Mouse (Mus musculus): ENCODE data around the gene Actl10. TPM values are rescaled to one million over a fixed set of nuclear protein-coding genes. Genes with fewer than 3 reads are reported as not detected.

Gene Actl10
- total and polyA plus RNA-seq, 3 experiments = 0.35 to 0.79 TPM; not detected in 1

GRCm38 (mm10) chr2:154555235-154555634 is 3.7 kb downstream of the Actl10 start:
- no peaks in the 10 kb centered on the region for H3K9me3 ChIP-seq (replicated peaks; ENCODE audit: insufficient read depth, low read length)
- no peak overlapping the region for H3K4me3 ChIP-seq (ENCODE audit: control insufficient read depth in 1 of 2, insufficient read depth in 1 of 2, low read depth in 2 of 2, low read length in 2 of 2)
- no peak overlapping the region for H3K9ac ChIP-seq (ENCODE audit: control insufficient read depth, low read depth, low read length, poor library complexity, severe bottlenecking)
- DNase-seq (ENCODE audit: low read depth, low spot score) = no peak
- no peaks in the 10 kb centered on the region for H3K27me3 ChIP-seq (ENCODE audit: control insufficient read depth in 1 of 2, insufficient read depth in 2 of 2, low read length in 2 of 2)
- TF ChIP-seq KAT2A (conservative IDR thresholded peaks at IDR 0.05; ENCODE audit: low read depth, low read length) = no peak
- TF ChIP-seq ZMIZ1 (IDR thresholded peaks at IDR 0.05; ENCODE audit: low read depth, low read length) = no peak
- no peak for TF ChIP-seq EP300 (IDR thresholded peaks at IDR 0.05; ENCODE audit: low read depth in 1 of 2, low read length in 2 of 2)
- peaks cover 0 to 14% of the 10 kb centered on the region in 2 experiments; a peak in 2 of 4 replicates for H3K4me1 ChIP-seq (ENCODE audit: control insufficient read depth in 1 of 2, insufficient read depth in 2 of 2, low read length in 2 of 2)
- no peak overlapping the region for H3K27ac ChIP-seq (ENCODE audit: control insufficient read depth, low read depth, low read length)
- peaks cover 0 to 9% of the 10 kb centered on the region in 2 experiments; a peak in 3 of 4 replicates for H3K36me3 ChIP-seq (ENCODE audit: control insufficient read depth in 1 of 2, insufficient read depth in 2 of 2, low read length in 2 of 2)
- H3K79me2 ChIP-seq (ENCODE audit: control insufficient read depth, insufficient read depth, low read length, poor library complexity) = no peaks in the 10 kb centered on the region

DNA sequence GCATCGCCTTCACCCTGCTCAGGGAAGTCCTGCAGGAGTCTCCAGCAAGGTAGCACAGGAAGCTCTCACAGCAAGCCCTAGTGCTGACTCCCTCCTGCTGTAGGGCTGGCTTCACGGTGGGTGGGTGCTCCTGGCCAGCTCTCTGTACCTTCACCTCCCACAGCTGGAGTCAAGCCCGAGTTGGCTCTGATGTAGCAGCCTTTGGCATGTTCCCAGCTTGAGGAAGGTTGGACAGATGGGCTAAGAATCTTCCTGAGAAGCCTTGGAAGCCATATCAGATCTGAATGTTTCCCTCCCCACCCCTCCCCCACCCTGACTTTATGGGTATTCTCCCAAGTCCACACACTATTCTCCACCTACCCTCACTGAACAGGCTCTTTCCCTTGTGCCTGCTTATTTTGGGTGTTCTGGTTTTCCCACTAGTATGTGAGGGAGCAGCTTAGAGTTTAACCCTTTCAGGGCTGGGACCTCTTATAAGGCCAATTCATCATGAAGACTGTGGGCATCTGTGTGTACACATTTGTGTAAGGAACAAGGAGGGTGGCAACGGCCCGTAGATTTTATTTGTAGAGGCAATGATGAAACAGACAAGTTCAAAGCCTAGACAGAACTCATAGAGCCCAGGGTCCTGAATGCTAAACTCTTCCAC is 5.7 kb downstream of the Actl10 start:
- peaks cover 0 to 9% of the 10 kb centered on the region in 2 experiments; a peak in 3 of 4 replicates for H3K36me3 ChIP-seq (ENCODE audit: control insufficient read depth in 1 of 2, insufficient read depth in 2 of 2, low read length in 2 of 2)

DNA sequence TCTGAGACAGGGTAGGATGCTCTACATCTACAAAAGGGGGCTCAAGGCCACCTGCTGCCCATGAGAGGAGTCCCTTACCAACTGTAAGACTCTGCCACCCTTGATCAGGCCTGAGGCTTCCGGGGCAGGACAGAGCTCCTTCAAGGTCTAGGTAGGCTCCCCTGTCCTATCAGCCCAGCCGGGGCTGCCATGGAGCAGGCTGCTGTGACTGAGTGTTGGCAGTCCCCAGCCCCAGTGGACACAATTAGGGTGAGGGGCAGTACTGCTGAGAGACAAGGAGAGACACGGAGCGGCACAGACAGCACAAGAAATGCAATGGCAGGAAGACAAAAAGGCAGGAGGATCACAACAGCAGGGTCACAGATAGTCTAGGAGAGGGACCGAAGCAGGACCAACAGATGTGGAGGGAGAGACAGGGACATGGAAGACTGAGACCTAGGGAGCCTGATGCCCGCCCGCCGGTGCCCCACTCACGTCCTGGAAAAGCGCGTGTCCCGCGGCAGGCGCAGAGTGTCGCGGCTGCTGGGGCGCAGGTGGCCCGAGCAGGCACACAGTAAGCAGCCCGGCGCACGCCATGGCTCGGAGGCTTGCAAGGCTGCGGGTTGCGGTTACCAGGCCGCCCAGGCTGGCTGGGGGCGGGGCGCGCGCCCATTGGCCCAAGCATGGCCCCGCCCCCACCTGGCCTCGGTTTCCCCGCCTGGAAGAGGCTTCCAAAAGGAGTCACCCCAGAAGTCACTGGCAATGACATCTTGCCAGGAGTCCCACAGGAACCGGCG is 6.9 kb downstream of the Actl10 start, which contains the start of gene Necab3:
Gene Necab3 (minus strand): TSS at position 627 of the 776 bp plus-strand sequence.
- Histone ChIP-seq H3K4me1 (ENCODE audit: control insufficient read depth in 1 of 2, insufficient read depth in 2 of 2, low read length in 2 of 2) (peaks cover 0 to 14% of the 10 kb centered on the region in 2 experiments; a peak in 2 of 4 replicates), H3K4me3 (ENCODE audit: control insufficient read depth in 1 of 2, insufficient read depth in 1 of 2, low read depth in 2 of 2, low read length in 2 of 2) (peak within 1 kb of the TSS; percentile 24 to 26), H3K79me2 (ENCODE audit: control insufficient read depth, insufficient read depth, low read length, poor library complexity) (no peaks in the 10 kb centered on the region), H3K27me3 (ENCODE audit: control insufficient read depth in 1 of 2, insufficient read depth in 2 of 2, low read length in 2 of 2) (no peaks in the 10 kb centered on the region), H3K9me3 (replicated peaks; ENCODE audit: insufficient read depth, low read length) (no peaks in the 10 kb centered on the region), H3K9ac (ENCODE audit: control insufficient read depth, low read depth, low read length, poor library complexity, severe bottlenecking) (peak within 1 kb of the TSS; percentile 27), H3K27ac (ENCODE audit: control insufficient read depth, low read depth, low read length) (no peak within 1 kb of the TSS), H3K36me3 (ENCODE audit: control insufficient read depth in 1 of 2, insufficient read depth in 2 of 2, low read length in 2 of 2) (peaks cover 6 to 9% of the 10 kb centered on the region in 2 experiments)
- no peak for TF ChIP-seq E2F4 (IDR thresholded peaks at IDR 0.05; ENCODE audit: borderline replicate concordance, low read depth, low read length)
- peak; percentile 35 to 59; a peak in 2 of 4 replicates for TF ChIP-seq POLR2A (IDR thresholded peaks at IDR 0.05; ENCODE audit: control insufficient read depth in 1 of 2, insufficient read depth in 1 of 2, low read depth in 1 of 2, low read length in 2 of 2, poor library complexity in 1 of 2)
- peak; percentile 46 for TF ChIP-seq MXI1 (IDR thresholded peaks at IDR 0.05; ENCODE audit: low read depth, low read length)
- TF ChIP-seq NRF1 (IDR thresholded peaks at IDR 0.05; ENCODE audit: insufficient read depth, low read depth, low read length, poor library complexity, severe bottlenecking) = 0 out of 2 replicates have a peak, but pooled peaks have one; percentile 9
- peak; percentile 48; the same call in 1 of the 2 replicates for TF ChIP-seq POLR2AphosphoS2 (IDR thresholded peaks at IDR 0.05; ENCODE audit: low read length)
- TF ChIP-seq SIN3A (IDR thresholded peaks at IDR 0.05; ENCODE audit: low read length) = peak; percentile 33; the same call in 1 of the 2 replicates
- no peak for TF ChIP-seq ZKSCAN1 (IDR thresholded peaks at IDR 0.05; ENCODE audit: low read depth, low read length)
- peak; percentile 47 for TF ChIP-seq NELFE (IDR thresholded peaks at IDR 0.05; ENCODE audit: low read depth, low read length)
- no peak for TF ChIP-seq MYB (IDR thresholded peaks at IDR 0.05; ENCODE audit: low read depth, low read length)
- TF ChIP-seq USF2 (IDR thresholded peaks at IDR 0.05; ENCODE audit: borderline replicate concordance in 1 of 2, insufficient read depth in 1 of 2, low read depth in 1 of 2, low read length in 2 of 2) = no peak
- no peak for TF ChIP-seq ZC3H11A (IDR thresholded peaks at IDR 0.05; ENCODE audit: low read depth, low read length)
- DNase-seq (ENCODE audit: low read depth, low spot score) = peak; percentile 67

More for the DNA sequence above, 5.7 kb downstream of the Actl10 start:
- no peak overlapping the region for H3K27ac ChIP-seq (ENCODE audit: control insufficient read depth, low read depth, low read length)
- H3K27me3 ChIP-seq (ENCODE audit: control insufficient read depth in 1 of 2, insufficient read depth in 2 of 2, low read length in 2 of 2) = no peaks in the 10 kb centered on the region
- no peak overlapping the region for H3K4me3 ChIP-seq (ENCODE audit: control insufficient read depth in 1 of 2, insufficient read depth in 1 of 2, low read depth in 2 of 2, low read length in 2 of 2)
- no peak for DNase-seq (ENCODE audit: low read depth, low spot score)
- H3K9ac ChIP-seq (ENCODE audit: control insufficient read depth, low read depth, low read length, poor library complexity, severe bottlenecking) = no peak overlapping the region; the same call in 1 of the 2 replicates
- H3K79me2 ChIP-seq (ENCODE audit: control insufficient read depth, insufficient read depth, low read length, poor library complexity) = no peaks in the 10 kb centered on the region
- H3K4me1 ChIP-seq (ENCODE audit: control insufficient read depth in 1 of 2, insufficient read depth in 2 of 2, low read length in 2 of 2) = peaks cover 0 to 14% of the 10 kb centered on the region in 2 experiments; a peak in 2 of 4 replicates
- no peaks in the 10 kb centered on the region for H3K9me3 ChIP-seq (replicated peaks; ENCODE audit: insufficient read depth, low read length)
- peak; percentile 49; the same call in 1 of the 2 replicates for TF ChIP-seq POLR2AphosphoS2 (IDR thresholded peaks at IDR 0.05; ENCODE audit: low read length)
- TF ChIP-seq GATA1 (IDR thresholded peaks at IDR 0.05; ENCODE audit: low read depth, low read length) = peak; percentile 17; the same call in 1 of the 2 replicates
- TF ChIP-seq EP300 (IDR thresholded peaks at IDR 0.05; ENCODE audit: low read depth in 1 of 2, low read length in 2 of 2) = no peak

Measured in MEL (cell line).